Mouse (Mus musculus): Measurements from ENCODE around the gene Bid. TPM values are rescaled to one million over a fixed set of nuclear protein-coding genes. Genes with fewer than 3 reads are reported as not detected.

Bid gene
- polyA plus RNA-seq, 1 experiment = 23.3 TPM

GRCm38 (mm10) chr6:120945510-120945909, 28.9 kb upstream of the Bid start:
- TF ChIP-seq POLR2A (IDR thresholded peaks at IDR 0.05; ENCODE audit: borderline replicate concordance, extremely low read depth, insufficient read depth, insufficient read length, poor library complexity, severe bottlenecking) (no peak), CTCF (IDR thresholded peaks at IDR 0.05; ENCODE audit: borderline replicate concordance, extremely low read depth, insufficient read depth, insufficient read length) (no peak)
- no peak for DNase-seq (ENCODE audit: low read depth)

GRCm38 (mm10) chr6:120943964-120944363, 27.3 kb upstream of the Bid start:
- no peak for DNase-seq (ENCODE audit: low read depth)
- no peak for TF ChIP-seq POLR2A (IDR thresholded peaks at IDR 0.05; ENCODE audit: borderline replicate concordance, extremely low read depth, insufficient read depth, insufficient read length, poor library complexity, severe bottlenecking)
- no peak for TF ChIP-seq CTCF (IDR thresholded peaks at IDR 0.05; ENCODE audit: borderline replicate concordance, extremely low read depth, insufficient read depth, insufficient read length)

DNA sequence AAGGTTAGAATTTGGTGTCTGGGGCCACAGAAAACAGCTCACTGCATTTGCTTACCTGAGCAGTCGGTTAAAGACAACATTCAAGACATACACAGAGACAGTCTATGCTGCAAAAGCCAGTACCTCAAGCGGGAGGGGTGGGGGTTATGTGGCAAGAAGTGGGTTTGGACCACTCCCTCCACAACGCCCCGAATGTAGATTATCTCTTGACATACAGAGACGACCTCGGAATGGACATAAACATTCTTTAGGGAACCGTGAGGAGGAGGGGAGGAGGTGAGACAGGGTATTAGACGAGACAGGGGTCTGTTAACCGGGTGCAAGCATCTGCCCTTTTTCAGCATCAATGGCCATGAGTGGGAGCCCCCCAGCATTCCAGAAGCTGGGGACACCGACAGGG, 26.9 kb upstream of the Bid start:
- TF ChIP-seq POLR2A (IDR thresholded peaks at IDR 0.05; ENCODE audit: borderline replicate concordance, extremely low read depth, insufficient read depth, insufficient read length, poor library complexity, severe bottlenecking) = no peak
- TF ChIP-seq CTCF (IDR thresholded peaks at IDR 0.05; ENCODE audit: borderline replicate concordance, extremely low read depth, insufficient read depth, insufficient read length) = no peak

DNA sequence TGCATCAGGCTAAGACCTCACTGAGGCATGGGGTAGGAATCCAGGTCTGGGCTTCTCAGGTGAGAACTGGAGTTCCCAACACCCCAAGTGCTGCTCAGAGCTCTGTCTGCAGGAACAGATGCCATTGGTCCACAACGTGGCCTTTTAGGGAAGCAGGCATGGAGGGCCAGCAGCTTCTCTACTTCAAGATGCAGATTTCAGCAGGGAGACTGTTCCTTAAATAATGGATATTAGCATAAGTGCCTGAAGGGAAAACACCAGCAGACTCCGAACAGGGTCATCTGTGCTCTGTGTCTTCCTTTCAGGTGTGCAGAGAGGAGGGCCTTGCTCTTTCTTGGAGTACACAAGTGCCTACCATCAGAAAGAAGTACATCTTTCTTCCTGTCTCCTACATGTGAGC, 26.4 kb upstream of the Bid start:
- DNase-seq (ENCODE audit: low read depth) = no peak
- no peak for TF ChIP-seq CTCF (IDR thresholded peaks at IDR 0.05; ENCODE audit: borderline replicate concordance, extremely low read depth, insufficient read depth, insufficient read length)
- TF ChIP-seq POLR2A (IDR thresholded peaks at IDR 0.05; ENCODE audit: borderline replicate concordance, extremely low read depth, insufficient read depth, insufficient read length, poor library complexity, severe bottlenecking) = no peak

More for the DNA sequence above, 26.9 kb upstream of the Bid start:
- DNase-seq (ENCODE audit: low read depth) = no peak

DNA sequence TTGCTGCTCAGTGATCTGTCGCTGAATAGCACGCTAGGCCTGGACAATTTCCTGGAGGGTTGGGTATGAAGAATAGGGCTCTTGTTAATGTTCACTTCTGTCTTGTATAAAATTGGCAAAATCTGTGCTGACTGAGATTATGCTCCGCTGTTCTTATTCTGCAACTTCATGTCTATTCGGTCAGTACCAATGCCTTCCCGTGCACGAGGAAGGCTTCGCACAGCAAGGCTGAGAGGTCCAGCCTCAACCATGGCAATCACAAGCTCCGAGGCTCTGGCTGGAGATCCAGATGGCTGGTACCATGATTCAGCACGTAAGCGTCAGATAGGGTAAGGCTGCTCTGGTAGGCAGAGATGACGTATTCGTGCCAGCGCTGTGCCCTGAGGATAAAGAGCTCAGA, 24.9 kb upstream of the Bid start:
- TF ChIP-seq POLR2A (IDR thresholded peaks at IDR 0.05; ENCODE audit: borderline replicate concordance, extremely low read depth, insufficient read depth, insufficient read length, poor library complexity, severe bottlenecking) = no peak
- TF ChIP-seq CTCF (IDR thresholded peaks at IDR 0.05; ENCODE audit: borderline replicate concordance, extremely low read depth, insufficient read depth, insufficient read length) = no peak
- no peak for DNase-seq (ENCODE audit: low read depth)

- no peak for DNase-seq (ENCODE audit: low read depth)
- TF ChIP-seq CTCF (IDR thresholded peaks at IDR 0.05; ENCODE audit: borderline replicate concordance, extremely low read depth, insufficient read depth, insufficient read length) (no peak), POLR2A (IDR thresholded peaks at IDR 0.05; ENCODE audit: borderline replicate concordance, extremely low read depth, insufficient read depth, insufficient read length, poor library complexity, severe bottlenecking) (no peak)
Measured at GRCm38 (mm10) chr6:120941084-120941481, 24.4 kb upstream of the Bid start.

DNA sequence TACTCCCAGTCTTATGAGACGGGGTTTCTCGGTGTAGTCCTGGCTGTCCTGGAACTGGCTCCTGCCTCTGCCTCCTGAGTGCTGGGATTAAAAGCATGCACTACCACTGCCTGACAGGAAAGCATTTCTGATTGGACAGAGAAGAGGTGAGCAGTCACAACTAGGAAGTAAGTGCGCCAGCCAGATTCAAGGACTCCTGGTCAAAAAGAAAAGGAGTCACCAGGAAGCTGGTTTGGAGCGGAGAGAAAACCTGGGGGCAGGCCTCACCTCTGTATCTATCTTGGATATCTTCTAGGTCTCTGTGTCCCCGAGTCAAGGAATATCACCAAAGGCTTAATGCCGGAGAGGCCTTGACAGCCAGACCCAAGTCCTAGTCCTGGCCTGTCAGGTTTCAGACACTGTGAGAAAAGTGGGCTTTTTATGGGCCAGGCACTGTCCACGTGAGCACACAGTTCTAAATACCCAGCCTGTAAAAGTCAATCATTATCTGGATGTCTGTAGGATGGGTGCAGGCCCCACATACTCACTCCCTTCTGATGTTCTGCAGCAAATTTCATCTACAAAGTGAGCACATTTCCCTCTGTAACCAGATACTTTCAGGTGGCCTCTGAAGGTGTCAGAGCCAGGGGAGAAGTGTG, 23.9 kb upstream of the Bid start:
- TF ChIP-seq POLR2A (IDR thresholded peaks at IDR 0.05; ENCODE audit: borderline replicate concordance, extremely low read depth, insufficient read depth, insufficient read length, poor library complexity, severe bottlenecking) = no peak
- TF ChIP-seq CTCF (IDR thresholded peaks at IDR 0.05; ENCODE audit: borderline replicate concordance, extremely low read depth, insufficient read depth, insufficient read length) = no peak

DNA sequence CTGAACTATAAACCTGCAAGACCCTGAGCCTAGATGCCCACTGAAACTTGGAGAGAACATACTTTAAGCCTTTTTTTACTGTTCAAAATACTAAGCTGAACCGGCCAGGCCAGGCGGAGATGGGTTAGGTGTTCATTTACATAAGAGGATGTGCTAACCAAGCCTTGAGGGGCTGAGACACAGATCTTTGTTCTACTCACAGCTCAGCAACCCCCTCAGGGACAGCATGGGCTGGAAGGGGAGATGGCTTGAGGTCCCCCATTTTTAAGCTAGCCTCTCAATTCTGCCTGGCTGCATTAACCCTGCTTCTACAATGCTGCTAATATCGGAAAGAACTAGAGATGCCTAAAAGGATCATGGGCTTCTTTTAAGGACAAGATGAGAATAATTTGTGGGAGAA, 23.1 kb upstream of the Bid start:
- TF ChIP-seq POLR2A (IDR thresholded peaks at IDR 0.05; ENCODE audit: borderline replicate concordance, extremely low read depth, insufficient read depth, insufficient read length, poor library complexity, severe bottlenecking) (no peak), CTCF (IDR thresholded peaks at IDR 0.05; ENCODE audit: borderline replicate concordance, extremely low read depth, insufficient read depth, insufficient read length) (no peak)
- no peak for DNase-seq (ENCODE audit: low read depth)

More for the DNA sequence above, 23.9 kb upstream of the Bid start:
- no peak for DNase-seq (ENCODE audit: low read depth)

DNA sequence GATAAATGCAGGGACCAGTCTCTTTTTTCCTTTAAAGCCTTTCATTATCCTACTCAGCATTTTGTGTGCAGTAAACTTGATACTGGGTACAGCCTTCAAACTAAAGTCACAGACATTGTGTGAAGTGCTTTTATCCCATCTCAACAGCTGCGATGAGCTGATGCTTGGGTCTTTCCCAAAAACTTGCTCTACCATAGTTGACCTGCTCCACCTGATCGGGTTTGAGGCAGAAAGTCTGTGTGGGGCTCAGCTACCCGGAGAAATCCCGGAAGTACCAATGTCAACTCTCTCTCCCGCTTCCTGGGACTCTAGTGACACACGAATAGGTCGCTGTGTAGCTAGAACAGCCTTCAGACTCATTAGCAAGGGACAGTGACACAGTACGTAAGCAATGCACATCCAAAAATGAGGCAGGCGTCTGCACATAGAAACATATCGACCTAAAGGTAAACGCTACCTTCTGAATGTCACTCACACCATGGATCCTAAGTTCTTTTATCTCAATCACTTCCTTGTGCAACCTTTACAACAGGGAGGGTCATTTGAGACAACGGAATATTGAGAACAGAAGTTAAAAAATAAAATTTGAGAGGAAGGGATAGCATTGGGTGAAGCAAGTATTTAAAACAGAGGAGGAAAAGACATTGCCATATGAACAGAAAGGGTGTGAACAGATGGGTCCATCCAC, 22.3 kb upstream of the Bid start:
- no peak for TF ChIP-seq POLR2A (IDR thresholded peaks at IDR 0.05; ENCODE audit: borderline replicate concordance, extremely low read depth, insufficient read depth, insufficient read length, poor library complexity, severe bottlenecking)
- TF ChIP-seq CTCF (IDR thresholded peaks at IDR 0.05; ENCODE audit: borderline replicate concordance, extremely low read depth, insufficient read depth, insufficient read length) = no peak
- peak; percentile 23 for DNase-seq (ENCODE audit: low read depth)

- no peak for DNase-seq (ENCODE audit: low read depth)
- TF ChIP-seq CTCF (IDR thresholded peaks at IDR 0.05; ENCODE audit: borderline replicate concordance, extremely low read depth, insufficient read depth, insufficient read length) (no peak), POLR2A (IDR thresholded peaks at IDR 0.05; ENCODE audit: borderline replicate concordance, extremely low read depth, insufficient read depth, insufficient read length, poor library complexity, severe bottlenecking) (no peak)
Measured at GRCm38 (mm10) chr6:120937999-120938608, 21.5 kb upstream of the Bid start.

DNA sequence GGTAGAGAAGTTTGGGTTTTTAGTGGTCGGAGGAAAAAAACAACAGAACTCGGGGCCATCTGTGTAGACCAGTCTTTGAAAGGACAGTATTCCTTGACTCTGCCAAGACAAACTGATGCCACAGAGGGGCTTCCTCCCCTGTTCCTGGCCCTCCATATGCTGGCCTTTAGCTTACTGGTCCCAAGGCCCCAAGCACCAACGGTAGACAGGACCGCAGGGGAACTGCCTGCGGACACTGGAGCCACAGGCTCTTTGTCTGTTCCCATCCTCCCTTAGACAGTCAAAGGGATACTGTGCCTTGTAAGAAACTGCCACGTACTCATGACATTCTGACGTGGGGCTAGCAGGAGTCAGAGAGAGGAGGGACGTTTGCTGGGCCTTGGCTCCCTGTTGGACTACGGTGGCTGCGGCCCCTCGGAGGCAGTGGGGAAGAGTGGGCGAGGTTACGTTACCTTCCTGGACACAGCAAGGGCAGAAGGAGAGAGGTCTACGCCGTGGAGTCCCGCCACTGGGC, 20.5 kb upstream of the Bid start:
- no peak for DNase-seq (ENCODE audit: low read depth)
- TF ChIP-seq CTCF (IDR thresholded peaks at IDR 0.05; ENCODE audit: borderline replicate concordance, extremely low read depth, insufficient read depth, insufficient read length) (no peak), POLR2A (IDR thresholded peaks at IDR 0.05; ENCODE audit: borderline replicate concordance, extremely low read depth, insufficient read depth, insufficient read length, poor library complexity, severe bottlenecking) (no peak)
